Mouse (Mus musculus) adrenal gland, postnatal 25 days (tissue): Measurements from ENCODE around the gene 1700031F05Rik. TPM values are rescaled to one million over a fixed set of nuclear protein-coding genes. Genes with fewer than 3 reads are reported as not detected.
"Not testable (repeated sequence)": the region's sequence is repeated elsewhere in the genome, so short reads cannot be mapped to it uniquely, and the experiment has no call there.

Source experiments
- DNase-seq: peaks from one replicate; pipeline ENCODE4 v3.0.0; 2021; ENCODE audit warnings: mixed read lengths
- long read RNA-seq: library from polyadenylated mRNA; stranded (forward); transcript quantifications from one replicate; pipeline ENCODE4 v2.0.0, GENCODE M21; 2021
- total RNA-seq: library from RNA; stranded (reverse); gene quantifications from 2 replicates; pipeline ENCODE4 v1.2.3, GENCODE M21; 2021

The 1700031F05Rik gene
- total RNA-seq, result not detected in 2 replicates
- long read RNA-seq, result 0 reads

GRCm38 (mm10) chrX:102867871-102868270 is at the start of gene 1700031F05Rik:
Gene 1700031F05Rik (minus strand): TSS chrX:102867971.
- no peak for DNase-seq

GRCm38 (mm10) chrX:102914823-102915222 is 47.1 kb upstream of the 1700031F05Rik start:
- not testable (repeated sequence) for DNase-seq

- not testable (repeated sequence) for DNase-seq
Measured at GRCm38 (mm10) chrX:102908587-102908986, 40.8 kb upstream of the 1700031F05Rik start, which contains the start of the genes Dmrtc1a and 1700011M02Rik. Gene Dmrtc1a (minus strand): TSS chrX:102908687. Gene 1700011M02Rik (plus strand): TSS chrX:102908905.

- DNase-seq, result not testable (repeated sequence)
Measured at GRCm38 (mm10) chrX:102854516-102854915, 13.3 kb downstream of the 1700031F05Rik start, which contains the start of gene Dmrtc1c2. Gene Dmrtc1c2 (minus strand): TSS chrX:102854616.

GRCm38 (mm10) chrX:102812311-102812710 is 55.5 kb downstream of the 1700031F05Rik start:
- no peak for DNase-seq

Other genes starting within 250 kb of the 1700031F05Rik start
- gene Phka1, start 223.7 kb downstream of the 1700031F05Rik start, total RNA-seq, result 15.3 and 18.7 TPM in 2 replicates
- gene Gm3880, start 181.0 kb downstream of the 1700031F05Rik start, total RNA-seq, result not detected in 2 replicates
- gene Gm9112, start 160.3 kb downstream of the 1700031F05Rik start, total RNA-seq, result not detected in 2 replicates
- not detected in 2 replicates for gene Dmrtc1b, start 160.1 kb downstream of the 1700031F05Rik start, total RNA-seq
- gene Dmrtc1c1, start 65.0 kb downstream of the 1700031F05Rik start, total RNA-seq, result not detected in 2 replicates
- not detected in 2 replicates for gene Dmrtc1c2, start 13.4 kb downstream of the 1700031F05Rik start, total RNA-seq
- gene Dmrtc1a, start 40.7 kb upstream of the 1700031F05Rik start, total RNA-seq, result not detected in 2 replicates
- not detected in 2 replicates for gene 1700011M02Rik, start 40.9 kb upstream of the 1700031F05Rik start, total RNA-seq
- gene 1700018G05Rik, start 60.4 kb upstream of the 1700031F05Rik start, total RNA-seq, result not detected in 2 replicates